Mouse (Mus musculus) embryo, embryonic 9.5 days (tissue): ENCODE data around the gene Gm4553.
A peak's percentile ranks its signal among the peaks of the same experiment; 100 is the strongest.
"Not testable (repeated sequence)": the region's sequence is repeated elsewhere in the genome, so short reads cannot be mapped to it uniquely, and the experiment has no call there.

Source experiments
- DNase-seq: peaks from one replicate; pipeline ENCODE4 v3.0.0-alpha.2; 2017; ENCODE audit errors: extremely low spot score

Gene Gm4553

DNA sequence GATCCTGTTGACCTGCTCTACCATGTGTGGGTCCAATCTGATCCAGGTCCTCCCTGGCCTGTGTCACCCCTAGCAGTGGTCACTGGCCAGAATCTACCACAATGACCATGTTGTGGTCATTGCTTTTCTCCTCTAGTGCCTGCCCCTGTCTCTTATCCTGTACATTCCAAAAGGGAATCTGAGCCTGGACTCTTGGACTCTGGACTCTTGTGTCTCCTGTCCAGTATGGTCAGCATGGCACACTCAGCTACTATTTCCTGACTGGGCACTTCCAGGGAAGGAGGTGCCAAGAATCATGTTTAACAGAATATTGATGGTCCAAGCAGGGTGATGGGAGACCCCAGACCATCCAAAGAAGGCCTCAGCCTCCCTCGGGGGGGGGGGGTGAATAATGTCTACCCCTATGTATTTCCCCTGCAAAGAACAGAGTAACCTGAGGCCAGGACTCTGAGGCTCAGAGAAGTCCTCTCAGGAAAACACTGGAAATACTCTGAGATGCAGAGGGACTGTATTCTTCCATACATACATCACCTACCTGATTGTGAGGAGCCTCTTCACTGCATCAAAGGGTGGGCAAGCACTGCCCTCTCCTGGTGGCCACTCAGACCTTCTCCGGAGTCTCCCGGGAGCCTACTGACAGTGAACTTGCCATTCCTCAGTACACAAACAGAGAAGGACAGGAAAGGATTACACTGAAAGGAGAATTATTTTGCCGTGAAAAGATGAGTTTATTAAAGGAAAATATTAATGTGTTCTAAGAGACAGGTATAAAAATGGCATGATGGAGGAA, 31.1 kb downstream of the Gm4553 start:
- DNase-seq: peak; percentile 4

GRCm38 (mm10) chr7:142128843-142129242, 36.7 kb downstream of the Gm4553 start:
- no peak for DNase-seq

- not testable (repeated sequence) for DNase-seq
Observed at GRCm38 (mm10) chr7:142120629-142121028, 44.9 kb downstream of the Gm4553 start, which contains the start of gene Gm45618. TSS of gene Gm45618 (minus strand) at chr7:142120729.

DNA sequence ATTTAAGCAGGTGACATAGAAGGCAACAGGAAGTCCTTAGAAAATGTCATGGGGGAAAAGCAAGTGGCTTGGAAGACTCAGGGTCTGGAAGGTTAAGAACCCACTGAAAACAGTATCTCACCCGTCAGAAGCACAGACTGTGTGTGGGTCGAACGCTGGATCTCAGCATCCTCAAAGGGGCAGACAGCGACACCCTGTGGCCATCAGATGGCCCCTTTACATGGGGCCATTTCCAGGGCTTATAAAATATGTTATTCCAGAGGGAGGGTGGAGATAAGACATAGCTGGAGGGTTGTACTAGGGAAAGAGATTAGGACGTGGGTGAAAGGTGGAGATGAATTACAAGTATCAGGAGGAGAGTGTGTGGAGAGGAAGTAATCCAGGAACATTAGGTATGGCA, 45.9 kb downstream of the Gm4553 start:
- DNase-seq: peak; percentile 9
